Mouse (Mus musculus) skeletal muscle tissue, adult 2 months (tissue): ENCODE results near the gene Trp53tg5.

Source experiments
- DNase-seq: peaks from one replicate; pipeline ENCODE4 v3.0.0-alpha.2; 2012; ENCODE audit warnings: low read depth, low spot score

Trp53tg5 gene

DNA sequence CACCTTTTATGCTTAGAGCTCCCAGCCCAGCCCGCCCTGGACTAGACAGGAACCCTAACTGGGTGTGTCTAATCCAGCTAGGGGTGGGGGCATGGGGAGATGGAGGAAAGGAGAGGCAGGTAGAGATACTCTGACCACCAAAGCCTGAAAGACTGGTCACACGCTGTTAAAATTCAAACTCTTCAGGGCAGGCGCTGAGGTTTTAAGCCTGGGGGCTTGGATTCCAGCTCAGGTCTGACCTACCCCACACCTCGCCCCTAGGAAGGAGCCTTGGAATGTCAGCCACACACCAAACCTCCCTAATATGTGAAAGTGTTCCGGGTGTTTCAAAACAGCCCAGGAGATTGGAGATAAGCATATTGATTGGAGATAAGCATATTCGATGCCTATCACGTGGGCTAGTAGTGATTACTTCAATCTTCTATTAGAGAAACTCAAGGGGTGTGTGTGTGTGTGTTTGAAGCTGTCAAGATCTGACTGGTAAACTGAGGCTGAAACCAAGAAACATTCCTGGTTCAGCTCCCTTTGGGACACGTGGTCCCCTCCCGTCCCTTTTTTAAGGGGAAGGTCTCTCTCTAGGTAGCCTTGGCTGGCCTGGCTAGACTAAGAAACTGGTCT, 40.1 kb downstream of the Trp53tg5 start:
- no peak for DNase-seq

DNA sequence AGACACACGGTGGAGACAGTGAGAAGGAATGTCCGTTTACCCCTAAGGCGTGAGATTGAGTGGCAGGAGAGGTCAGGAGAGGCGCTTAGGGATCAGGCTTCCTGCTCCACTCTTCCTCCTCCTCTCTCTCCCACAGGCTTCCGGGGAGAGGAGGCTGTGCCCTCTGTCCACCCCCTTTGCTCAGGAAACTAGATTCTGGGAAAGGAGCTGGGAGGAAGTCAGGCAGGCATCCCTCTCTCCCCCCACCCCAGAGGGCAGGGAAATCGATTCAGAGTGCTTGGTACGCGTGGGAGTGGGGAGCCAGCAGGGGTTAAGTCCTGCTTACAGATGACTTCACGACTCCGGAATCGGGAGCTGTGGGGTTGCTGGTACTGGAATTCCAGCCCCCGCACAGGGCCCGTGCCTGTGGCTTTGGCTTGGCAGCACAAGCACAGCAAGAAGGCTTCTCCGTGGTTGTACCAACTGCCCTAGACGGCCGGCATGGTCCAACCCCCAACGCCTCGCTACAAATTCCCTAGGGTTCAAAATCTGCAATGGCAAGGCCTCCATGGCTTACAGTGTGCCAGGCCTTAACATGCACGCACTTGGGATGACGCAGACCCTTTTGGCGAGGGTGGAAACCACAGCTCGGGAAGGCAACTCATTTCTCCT, 40.9 kb downstream of the Trp53tg5 start:
- peak; percentile 70 for DNase-seq

DNA sequence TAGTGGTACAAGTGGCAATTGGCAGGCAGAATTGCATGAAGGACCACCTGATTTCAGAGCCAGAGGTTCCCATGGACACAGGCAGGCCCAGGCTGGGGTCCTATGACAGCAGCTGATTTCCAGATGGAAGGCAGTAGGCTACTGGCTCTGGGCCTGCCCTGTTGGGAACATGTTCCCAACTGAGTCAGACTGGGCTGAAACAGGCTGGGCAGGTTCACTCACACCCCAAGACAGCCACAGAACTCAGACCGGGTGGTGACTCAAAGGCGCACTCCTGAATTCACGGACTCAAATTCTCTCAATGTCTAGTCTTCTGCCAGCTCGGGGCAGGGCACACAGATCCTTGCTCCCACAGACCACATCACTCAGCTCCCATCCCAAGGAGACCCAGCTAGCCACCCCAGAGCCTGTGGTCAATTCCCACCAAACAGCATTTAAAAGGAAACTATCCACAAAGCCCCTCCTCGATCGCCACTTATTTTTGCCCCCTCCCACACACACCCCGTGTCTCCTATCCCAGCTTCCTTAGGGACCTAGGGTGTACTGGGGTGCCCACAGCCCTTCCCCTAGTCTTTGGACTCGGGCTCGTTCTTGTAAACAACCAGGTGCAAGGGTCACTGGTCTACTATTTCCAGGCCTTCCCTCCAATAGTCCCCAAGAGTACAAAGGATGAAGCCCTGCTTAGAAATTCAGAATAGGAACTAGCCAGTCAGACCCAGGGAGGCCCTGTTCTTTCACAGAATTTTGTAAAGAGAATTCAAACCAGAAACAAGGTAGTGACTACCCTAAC, 41.7 kb downstream of the Trp53tg5 start:
- no peak for DNase-seq

DNA sequence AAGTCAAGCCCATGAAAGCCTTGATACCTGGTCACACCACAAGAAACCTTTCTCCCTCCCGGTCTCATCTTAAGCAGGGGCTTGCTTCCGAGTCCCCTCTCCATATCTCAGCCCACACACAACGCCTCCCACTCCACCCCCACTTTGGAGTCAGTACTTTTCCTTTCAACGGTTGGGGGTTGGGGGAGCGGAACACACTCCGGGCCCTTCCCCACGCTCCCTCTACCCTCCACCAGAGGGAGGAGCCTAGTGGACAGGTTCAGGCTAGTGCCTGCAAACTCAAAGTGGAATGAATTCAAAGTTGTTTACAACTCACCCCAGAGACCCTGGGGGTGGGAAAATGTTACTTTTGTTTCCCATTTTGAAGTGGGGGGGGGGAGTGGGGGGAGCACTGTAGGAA, 42.8 kb downstream of the Trp53tg5 start:
- no peak for DNase-seq

DNA sequence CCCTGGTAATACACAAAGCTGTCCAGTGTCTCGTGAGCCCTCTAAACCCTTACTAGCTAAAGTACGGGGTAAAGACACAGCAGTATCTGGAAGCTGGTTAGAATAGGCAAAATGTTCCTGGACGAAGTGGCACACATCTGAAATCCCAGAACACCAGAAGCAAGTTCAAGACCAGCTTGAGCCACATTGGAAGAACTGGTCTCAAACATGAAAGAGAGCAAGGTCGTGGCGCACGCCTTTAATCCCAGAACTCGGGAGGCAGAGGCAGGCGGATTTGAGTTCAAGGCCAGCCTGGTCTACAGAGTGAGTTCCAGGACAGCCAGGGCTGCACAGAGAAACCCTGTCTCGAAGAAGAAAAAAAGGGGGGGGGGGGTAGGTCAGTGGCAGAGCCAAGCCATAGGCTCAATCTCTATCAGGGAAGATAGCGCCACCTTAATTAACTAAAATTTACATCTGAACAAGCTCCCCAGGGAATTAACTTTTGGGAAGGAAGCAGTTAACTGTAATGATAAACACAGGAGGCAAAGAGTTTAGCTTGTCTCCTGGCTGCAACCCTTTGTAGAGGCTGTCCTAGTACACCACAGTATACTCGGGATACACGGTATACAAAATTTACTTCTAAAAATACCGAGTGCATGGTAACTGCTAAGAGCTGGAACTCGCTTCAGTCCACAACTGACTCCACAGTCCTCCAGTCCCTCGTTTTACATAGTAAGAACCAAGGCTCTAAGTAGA, 43.5 kb downstream of the Trp53tg5 start:
- DNase-seq = no peak

DNA sequence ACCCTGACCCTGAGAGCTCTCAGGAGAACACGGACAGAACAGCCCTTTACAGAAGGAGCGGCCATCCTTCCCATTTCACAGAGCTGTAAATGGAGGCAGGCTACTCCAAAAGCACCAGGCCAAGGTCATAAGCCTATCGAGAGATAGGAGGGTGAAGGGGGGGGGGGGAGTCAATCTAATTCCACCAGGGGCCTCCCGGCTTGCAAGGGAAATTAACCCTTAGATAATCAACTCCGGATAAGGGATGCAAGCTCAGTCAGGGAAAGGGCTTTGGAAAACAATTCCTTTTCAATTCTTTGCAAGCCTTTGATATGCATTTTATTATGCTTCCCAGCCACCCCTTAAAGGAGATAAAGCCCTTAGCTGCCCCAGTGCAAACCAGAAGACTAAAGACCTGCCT, 45.1 kb downstream of the Trp53tg5 start:
- no peak for DNase-seq

DNA sequence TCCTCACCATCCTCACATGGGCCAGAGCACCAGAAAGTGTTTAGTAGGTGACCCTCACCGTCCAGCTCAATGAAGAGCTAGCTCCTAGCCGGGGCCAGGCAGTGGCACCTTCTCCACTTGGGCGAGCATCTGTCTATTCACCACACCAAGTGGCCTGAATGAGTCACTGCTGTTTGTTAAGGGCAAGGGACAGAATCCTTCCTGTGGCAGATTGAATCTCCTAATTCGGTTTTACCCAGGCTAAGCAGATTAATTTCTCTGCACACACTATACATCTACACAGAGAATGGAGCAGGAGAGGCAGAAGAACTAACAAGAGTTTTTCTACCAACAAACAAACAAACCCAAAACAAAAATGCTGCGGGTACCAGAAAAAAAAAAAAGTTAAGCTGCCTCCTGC, 46.6 kb downstream of the Trp53tg5 start:
- DNase-seq = no peak

DNA sequence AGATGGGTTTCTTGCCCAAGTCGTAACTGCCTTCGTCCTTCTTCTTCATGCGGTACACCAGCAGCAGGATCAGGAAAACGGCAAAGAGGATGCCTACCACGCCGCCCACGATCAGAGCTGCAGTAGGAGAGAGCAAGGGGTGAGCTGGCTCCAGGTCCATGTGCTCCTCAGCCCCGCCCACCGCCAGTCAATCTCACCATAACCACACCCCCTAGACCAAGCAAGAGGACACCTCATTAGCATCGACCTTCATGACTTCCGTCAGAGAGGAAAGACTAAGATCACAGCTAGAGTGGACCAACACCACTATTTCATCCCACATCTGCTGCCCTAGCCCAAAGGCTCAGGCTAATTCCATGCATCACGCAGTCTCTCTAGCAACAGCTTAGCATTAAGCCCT, 47.4 kb downstream of the Trp53tg5 start:
- no peak for DNase-seq

DNA sequence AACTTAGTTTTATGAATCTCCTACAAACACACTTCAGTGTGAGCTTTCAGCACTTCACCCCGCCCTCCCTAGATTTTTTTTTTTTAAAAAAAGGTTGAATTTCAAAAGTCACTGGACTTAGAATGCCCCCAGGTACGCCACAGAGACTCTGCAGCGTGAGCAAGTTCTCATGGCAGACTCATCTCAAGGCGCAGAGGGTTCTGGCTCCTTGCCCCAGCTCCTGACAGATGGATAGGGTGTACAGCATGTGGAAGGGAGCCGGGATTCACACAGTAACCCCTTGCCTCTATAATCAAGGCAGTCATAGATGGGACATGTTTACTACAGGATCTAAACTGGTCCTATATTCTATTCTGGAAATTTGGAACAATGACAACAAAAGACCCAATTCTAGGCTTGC, 48.1 kb downstream of the Trp53tg5 start:
- no peak for DNase-seq

DNA sequence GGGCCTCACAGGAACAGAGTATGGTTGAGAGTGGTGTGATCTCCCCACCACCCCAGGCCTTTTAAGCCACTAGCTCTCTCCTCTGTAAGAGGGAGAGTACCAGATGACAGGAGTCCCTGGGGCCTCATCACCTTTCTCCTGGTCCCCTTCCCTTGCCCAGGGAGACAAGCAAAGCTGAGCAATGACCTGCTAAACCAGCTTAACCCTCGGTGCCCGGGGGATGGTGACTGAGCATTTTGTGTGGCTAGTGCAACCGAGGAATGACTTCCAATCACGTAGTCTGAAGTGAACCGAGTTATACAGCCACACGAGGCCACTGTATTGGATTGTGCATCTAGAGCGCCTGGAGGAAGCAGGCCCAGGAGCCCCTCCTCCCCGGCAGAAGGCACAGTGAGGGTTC, 49.1 kb downstream of the Trp53tg5 start:
- DNase-seq = no peak

DNA sequence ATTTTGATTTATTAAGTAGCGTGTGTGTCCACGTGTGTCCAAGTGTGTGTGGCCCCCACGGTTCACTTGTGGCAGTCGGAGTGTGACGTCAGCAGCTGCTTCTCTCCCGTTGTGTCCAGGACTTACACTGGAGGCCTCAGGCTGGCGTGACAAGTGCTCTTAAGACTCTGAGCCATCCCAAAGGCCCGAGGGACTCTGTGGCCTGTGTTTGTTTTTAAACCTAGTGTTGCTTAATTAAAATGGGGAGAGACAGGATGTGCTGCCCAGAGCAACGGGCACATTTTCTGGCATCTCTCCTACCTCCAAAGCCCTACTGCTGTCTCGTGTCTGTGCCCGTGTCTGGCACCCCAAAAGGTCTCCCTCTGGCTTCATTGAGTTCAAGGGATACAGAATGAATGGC, 50.1 kb downstream of the Trp53tg5 start:
- DNase-seq = no peak

DNA sequence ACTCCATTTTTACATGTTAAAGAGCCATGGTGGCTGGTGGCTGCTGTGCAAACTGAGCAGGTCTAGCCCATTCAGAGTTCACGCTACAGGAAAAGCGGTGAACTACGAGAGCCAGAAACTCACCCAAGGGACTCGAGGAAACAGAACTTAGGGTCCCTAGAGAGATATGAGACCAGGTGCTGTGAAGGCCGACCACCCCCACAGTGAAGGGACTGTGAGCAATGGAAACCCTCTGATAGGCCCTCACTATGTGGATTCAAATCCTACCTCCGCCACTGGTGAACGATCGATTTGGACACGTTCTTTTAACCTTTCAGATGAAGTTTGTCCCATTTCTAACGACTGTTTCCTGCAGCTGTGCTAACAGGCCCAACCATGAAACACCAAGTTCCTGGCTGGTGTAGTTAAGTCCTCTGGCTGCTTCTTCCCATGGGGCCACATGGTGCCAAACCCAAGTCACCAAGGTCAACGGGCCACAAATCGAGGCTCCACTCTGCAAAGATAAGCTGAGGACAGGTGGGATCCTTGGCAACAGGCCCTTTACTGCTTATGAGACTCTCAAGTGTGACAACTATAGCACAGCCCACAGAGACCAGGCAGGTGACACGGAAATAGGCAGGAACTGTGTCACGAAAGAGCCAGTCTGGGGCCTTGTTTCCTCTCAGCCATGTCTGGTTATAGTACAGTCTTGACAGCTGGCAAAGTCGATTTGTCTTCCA, 50.7 kb downstream of the Trp53tg5 start:
- DNase-seq = no peak

DNA sequence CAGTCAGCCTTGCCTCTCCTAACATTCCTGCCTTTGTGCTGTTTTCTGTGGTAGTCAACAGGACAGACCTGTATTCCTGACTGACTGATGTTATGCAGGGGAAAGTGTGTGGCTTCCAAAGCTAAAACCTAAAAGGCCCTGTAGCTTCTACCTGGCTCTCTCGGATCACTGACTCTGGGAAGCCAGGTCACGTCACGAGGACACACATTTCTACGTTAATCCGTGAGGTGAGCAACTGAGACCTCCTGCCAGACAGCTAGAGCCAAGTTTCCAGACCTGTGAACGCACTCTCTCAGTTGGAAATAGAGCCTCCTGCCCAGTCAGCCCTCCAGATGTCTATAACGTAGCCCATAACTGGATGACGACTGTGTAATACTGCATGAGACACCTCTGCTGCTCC, 51.5 kb downstream of the Trp53tg5 start:
- no peak for DNase-seq

DNA sequence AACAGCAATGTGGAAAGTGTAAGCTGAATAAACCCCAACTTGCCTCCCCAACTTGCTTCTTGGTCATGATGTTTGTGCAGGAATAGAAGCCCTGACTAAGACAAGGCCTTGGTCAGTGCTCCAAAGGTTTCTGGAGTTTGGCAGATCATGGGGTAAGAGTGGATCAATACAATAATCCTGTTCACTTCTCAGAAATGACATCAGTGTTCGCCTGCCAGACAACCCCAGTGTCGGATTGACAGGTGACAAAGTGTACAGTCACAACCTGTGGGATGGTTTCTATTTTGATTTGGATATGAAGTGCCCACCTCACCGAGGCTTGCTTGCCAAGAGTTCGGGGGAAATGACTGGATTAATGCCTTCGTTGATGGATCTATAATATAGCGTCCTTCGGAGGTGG, 52.2 kb downstream of the Trp53tg5 start:
- DNase-seq = no peak
